Mouse (Mus musculus) MEL (cell line): ENCODE measurements around the gene Cdc123.

ENCODE experiments used
- CTCF ChIP-seq, 3 experiments: IDR thresholded peaks in 2 of 3; conservative IDR thresholded peaks in 1 of 3; 2 replicates each; pipeline ENCODE4 v1.5.1; 2011 to 2012; ENCODE audit warnings: low read length in 3 of 3, low read depth in 2 of 3, mild to moderate bottlenecking in 2 of 3, improper control_type of control experiment in 1 of 3, inconsistent platforms in 1 of 3, mixed read lengths in 1 of 3, moderate library complexity in 1 of 3; ENCODE audit not compliant: control insufficient read depth in 1 of 3, insufficient read depth in 1 of 3, poor library complexity in 1 of 3, severe bottlenecking in 1 of 3
- MYC ChIP-seq: IDR thresholded peaks from 2 replicates; pipeline ENCODE4 v1.6.1; 2011; ENCODE audit warnings: low read depth, mild to moderate bottlenecking, low read length, improper control_type of control experiment, moderate library complexity
- POLR2A ChIP-seq, 2 experiments: IDR thresholded peaks; 2 replicates each; pipeline ENCODE4 v1.6.1; 2011 to 2012; ENCODE audit warnings: low read length in 2 of 2, mild to moderate bottlenecking in 2 of 2, control low read depth in 1 of 2, improper control_type of control experiment in 1 of 2, low read depth in 1 of 2, moderate library complexity in 1 of 2; ENCODE audit not compliant: control insufficient read depth in 1 of 2, insufficient read depth in 1 of 2, poor library complexity in 1 of 2
- POLR2AphosphoS2 ChIP-seq: IDR thresholded peaks from 2 replicates; pipeline ENCODE4 v1.6.1; 2011; ENCODE audit warnings: low read length, improper control_type of control experiment
- USF1 ChIP-seq: IDR thresholded peaks from 2 replicates; pipeline ENCODE4 v1.6.1; 2014; ENCODE audit warnings: low read depth, mild to moderate bottlenecking, inconsistent platforms, low read length, improper control_type of control experiment, moderate library complexity
- ZNF384 ChIP-seq: IDR thresholded peaks from 2 replicates; pipeline ENCODE4 v1.6.1; 2012; ENCODE audit warnings: low read depth, mild to moderate bottlenecking, inconsistent platforms, low read length, improper control_type of control experiment

DNA sequence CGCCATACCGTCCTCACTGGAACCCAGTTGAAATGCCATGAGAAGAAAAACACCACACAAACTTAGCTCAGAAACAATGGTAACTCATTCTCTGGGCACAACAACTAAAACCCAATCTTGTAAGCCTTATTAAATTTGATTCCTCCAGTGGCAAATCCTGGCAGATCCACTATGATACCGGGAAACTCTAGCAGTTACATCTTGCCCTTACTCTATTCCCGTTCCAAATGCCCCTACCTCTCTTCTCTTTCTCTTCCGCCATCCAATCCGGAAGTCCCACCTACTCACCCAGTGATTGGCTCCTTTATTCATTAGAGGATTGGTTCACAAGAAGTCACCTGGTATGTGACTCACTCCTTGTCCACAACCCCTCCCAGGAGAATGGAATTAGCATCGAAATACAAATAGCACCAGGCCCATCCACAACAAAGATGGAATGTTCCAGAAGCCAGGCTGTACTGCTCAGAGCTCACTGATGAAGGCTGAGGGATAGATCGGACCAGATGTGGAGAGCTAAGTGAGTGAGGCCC lies 84.4 kb downstream of the Cdc123 start:
- TF ChIP-seq POLR2A (IDR thresholded peaks at IDR 0.05; ENCODE audit: control insufficient read depth in 1 of 2, insufficient read depth in 1 of 2, low read depth in 1 of 2, low read length in 2 of 2, poor library complexity in 1 of 2) (no peak), ZNF384 (no peak), CTCF (IDR thresholded peaks at IDR 0.05 in 2 of 3, conservative IDR thresholded peaks at IDR 0.05 in 1 of 3; ENCODE audit: control insufficient read depth in 1 of 3, insufficient read depth in 1 of 3, low read depth in 2 of 3, low read length in 3 of 3, poor library complexity in 1 of 3, severe bottlenecking in 1 of 3) (no peak), POLR2AphosphoS2 (no peak), MYC (no peak), USF1 (no peak)
